Mouse (Mus musculus) neural tube, embryonic 11.5 days (tissue): ENCODE data around the gene Prkg1. TPM values are rescaled to one million over a fixed set of nuclear protein-coding genes. Genes with fewer than 3 reads are reported as not detected.

Experiments used
- ATAC-seq: fragments of 200-750 bp; cut with Nextera tagmentation; 2 replicates; pipeline ENCODE4 v1.8.0; 2017; ENCODE audit warnings: moderate number of reproducible peaks, mild to moderate bottlenecking, moderate TSS enrichment, moderate library complexity; ENCODE audit not compliant: insufficient read depth, low FRiP score, low TSS enrichment
- DNase-seq: peaks from one replicate; pipeline ENCODE4 v3.0.0-alpha.2; 2015; ENCODE audit warnings: low spot score
- H3K27ac ChIP-seq: fragments of 300-500 bp; sonication (generic); 2 replicates; pipeline ENCODE4 v1.5.1; 2014; ENCODE audit warnings: low read depth, mild to moderate bottlenecking, low read length
- H3K27me3 ChIP-seq: fragments of 300-500 bp; sonication (generic); 2 replicates; pipeline ENCODE4 v1.6.1; 2014; ENCODE audit warnings: mild to moderate bottlenecking, low read length, mixed read lengths; ENCODE audit not compliant: control insufficient read depth, insufficient read depth
- H3K36me3 ChIP-seq: fragments of 300-500 bp; sonication (generic); 2 replicates; pipeline ENCODE4 v1.6.1; 2014; ENCODE audit warnings: mild to moderate bottlenecking, low read length, moderate library complexity, mixed read lengths; ENCODE audit not compliant: control insufficient read depth, insufficient read depth
- H3K4me1 ChIP-seq: fragments of 300-500 bp; sonication (generic); 2 replicates; pipeline ENCODE4 v1.6.1; 2014; ENCODE audit warnings: low read length, mixed read lengths; ENCODE audit not compliant: control insufficient read depth, insufficient read depth
- H3K4me2 ChIP-seq: fragments of 300-500 bp; sonication (generic); 2 replicates; pipeline ENCODE4 v1.6.1; 2014; ENCODE audit warnings: low read depth, mild to moderate bottlenecking, moderate library complexity
- H3K4me3 ChIP-seq: fragments of 300-500 bp; sonication (generic); 2 replicates; pipeline ENCODE4 v1.5.1; 2014; ENCODE audit warnings: low read depth, low read length
- H3K9ac ChIP-seq: fragments of 300-500 bp; sonication (generic); 2 replicates; pipeline ENCODE4 v1.6.1; 2014; ENCODE audit warnings: mild to moderate bottlenecking, low read length
- H3K9me3 ChIP-seq: fragments of 300-500 bp; sonication (generic); 2 replicates; pipeline ENCODE4 v1.6.1; 2016; ENCODE audit warnings: low read length; ENCODE audit not compliant: control insufficient read depth
- WGBS: fragments of 180-500 bp; shearing (Covaris S2); extraction: QIAGEN DNeasy Blood & Tissue Kit; methylation state at CpG from one replicate; pipeline ENCODE4 v1.1.7; 2014; 5-methylcytosine and 5-hydroxymethylcytosine counted together
- polyA plus RNA-seq: library from polyadenylated mRNA; unstranded; fragments of >200 nt; fragmentation: Nextera tagmentation; extraction: Ambion mirVana; gene quantifications from 2 replicates; pipeline ENCODE4 v1.2.1, GENCODE M21; 2014

The Prkg1 gene
- polyA plus RNA-seq, 1 experiment from 2014 or later: 8.2 TPM

- peak; percentile 62 for DNase-seq
- Histone ChIP-seq H3K4me2 (no peak overlapping the region; the same call in 1 of the 2 replicates), H3K27ac (no peak overlapping the region), H3K9me3 (no peaks in the 10 kb centered on the region), H3K36me3 (no peaks in the 10 kb centered on the region), H3K9ac (no peak overlapping the region), H3K27me3 (no peaks in the 10 kb centered on the region), H3K4me1 (no peaks in the 10 kb centered on the region), H3K4me3 (no peak overlapping the region)
- WGBS: 39% methylated on average over 11 of the region's 11 CpGs
- ATAC-seq: peak; percentile 67
Observed at GRCm38 (mm10) chr19:31755929-31756792, 8.7 kb downstream of the Prkg1 start.

GRCm38 (mm10) chr19:31754642-31755287 lies 10.1 kb downstream of the Prkg1 start:
- DNase-seq: no peak
- no peak for ATAC-seq
- Histone ChIP-seq H3K4me3 (no peak overlapping the region), H3K9ac (no peak overlapping the region), H3K27ac (no peak overlapping the region), H3K36me3 (no peaks in the 10 kb centered on the region), H3K4me1 (no peaks in the 10 kb centered on the region), H3K9me3 (no peaks in the 10 kb centered on the region), H3K4me2 (no peak overlapping the region), H3K27me3 (no peaks in the 10 kb centered on the region)
- 60% methylated on average over 9 of the region's 9 CpGs for WGBS

- Histone ChIP-seq H3K4me1 (no peaks in the 10 kb centered on the region), H3K4me3 (no peak overlapping the region), H3K27me3 (no peaks in the 10 kb centered on the region), H3K9ac (no peak overlapping the region), H3K9me3 (no peaks in the 10 kb centered on the region), H3K36me3 (no peaks in the 10 kb centered on the region), H3K27ac (no peak overlapping the region), H3K4me2 (no peak overlapping the region)
- 75% methylated on average over 11 of the region's 11 CpGs for WGBS
- ATAC-seq (no peak), DNase-seq (no peak)
Observed at GRCm38 (mm10) chr19:31750976-31751676, 13.7 kb downstream of the Prkg1 start.

- 17% methylated on average over 2 of the region's 2 CpGs for WGBS
- no peak for ATAC-seq
Observed at GRCm38 (mm10) chr19:31746635-31747034, 18.2 kb downstream of the Prkg1 start.

GRCm38 (mm10) chr19:31743241-31744045 lies 21.4 kb downstream of the Prkg1 start:
- no peaks in the 10 kb centered on the region for H3K4me1 ChIP-seq
- H3K4me3 ChIP-seq: no peak overlapping the region
- no peak overlapping the region for H3K9ac ChIP-seq
- ATAC-seq (no peak), DNase-seq (no peak)
- H3K27me3 ChIP-seq: no peaks in the 10 kb centered on the region
- H3K9me3 ChIP-seq: no peaks in the 10 kb centered on the region
- H3K36me3 ChIP-seq: no peaks in the 10 kb centered on the region
- no peak overlapping the region for H3K4me2 ChIP-seq
- H3K27ac ChIP-seq: no peak overlapping the region
- WGBS: 74% methylated on average over 8 of the region's 8 CpGs

More at GRCm38 (mm10) chr19:31746635-31747034, 18.2 kb downstream of the Prkg1 start:
- peak; percentile 52 for DNase-seq
- Histone ChIP-seq H3K36me3 (no peaks in the 10 kb centered on the region), H3K4me1 (no peaks in the 10 kb centered on the region), H3K4me3 (no peak overlapping the region), H3K4me2 (no peak overlapping the region), H3K9me3 (no peaks in the 10 kb centered on the region), H3K27ac (no peak overlapping the region), H3K27me3 (no peaks in the 10 kb centered on the region), H3K9ac (no peak overlapping the region)

- DNase-seq: no peak
- WGBS: 90% methylated on average over 6 of the region's 6 CpGs
- no peak for ATAC-seq
Observed at GRCm38 (mm10) chr19:31714900-31715299, 49.9 kb downstream of the Prkg1 start.

GRCm38 (mm10) chr19:31714418-31714817 lies 50.4 kb downstream of the Prkg1 start:
- H3K27me3 ChIP-seq: no peaks in the 10 kb centered on the region
- no peaks in the 10 kb centered on the region for H3K36me3 ChIP-seq
- no peaks in the 10 kb centered on the region for H3K4me1 ChIP-seq
- no peak overlapping the region for H3K27ac ChIP-seq
- H3K4me3 ChIP-seq: no peak overlapping the region
- no peak for DNase-seq
- no peaks in the 10 kb centered on the region for H3K9me3 ChIP-seq
- no peak overlapping the region for H3K4me2 ChIP-seq
- no peak for ATAC-seq
- WGBS: 89% methylated on average over 4 of the region's 4 CpGs
- no peak overlapping the region for H3K9ac ChIP-seq

More at GRCm38 (mm10) chr19:31714900-31715299, 49.9 kb downstream of the Prkg1 start:
- Histone ChIP-seq H3K27ac (no peak overlapping the region), H3K9ac (no peak overlapping the region), H3K36me3 (no peaks in the 10 kb centered on the region), H3K27me3 (no peaks in the 10 kb centered on the region), H3K4me1 (no peaks in the 10 kb centered on the region), H3K4me2 (no peak overlapping the region), H3K4me3 (no peak overlapping the region), H3K9me3 (no peaks in the 10 kb centered on the region)

- DNase-seq: no peak
- WGBS: 70% methylated on average over 4 of the region's 4 CpGs
Observed at GRCm38 (mm10) chr19:31713321-31713720, 51.5 kb downstream of the Prkg1 start.

More at GRCm38 (mm10) chr19:31713321-31713720, 51.5 kb downstream of the Prkg1 start:
- Histone ChIP-seq H3K9ac (no peak overlapping the region), H3K9me3 (no peaks in the 10 kb centered on the region), H3K27me3 (no peaks in the 10 kb centered on the region), H3K4me2 (no peak overlapping the region), H3K27ac (no peak overlapping the region), H3K4me1 (no peaks in the 10 kb centered on the region), H3K4me3 (no peak overlapping the region), H3K36me3 (no peaks in the 10 kb centered on the region)
- no peak for ATAC-seq
